Mouse (Mus musculus) CD4-positive helper T cell, adult 2 months (primary cell): ENCODE data around the gene Hyal2.

ENCODE experiments used
- DNase-seq: peaks from one replicate; pipeline ENCODE4 v3.0.0-alpha.2; 2012; ENCODE audit warnings: low read depth, missing footprints, low spot score

Gene Hyal2

GRCm38 (mm10) chr9:107609433-107609830, 41.7 kb downstream of the Hyal2 start:
- DNase-seq, result no peak

- DNase-seq, result no peak
These were observed 43.9 kb downstream of the Hyal2 start for GRCm38 (mm10) chr9:107611456-107612190.

GRCm38 (mm10) chr9:107612191-107612944, 44.6 kb downstream of the Hyal2 start:
- peak; percentile 95 for DNase-seq

- DNase-seq, result no peak
These were observed 45.3 kb downstream of the Hyal2 start for GRCm38 (mm10) chr9:107612945-107613569.

GRCm38 (mm10) chr9:107615035-107615434, 47.3 kb downstream of the Hyal2 start:
- DNase-seq, result no peak

- no peak for DNase-seq
These were observed 49.7 kb downstream of the Hyal2 start for GRCm38 (mm10) chr9:107617461-107617860.

- no peak for DNase-seq
These were observed 50.4 kb downstream of the Hyal2 start for GRCm38 (mm10) chr9:107618098-107618497.

GRCm38 (mm10) chr9:107618778-107619545, 51.2 kb downstream of the Hyal2 start:
- no peak for DNase-seq

- no peak for DNase-seq
These were observed 51.8 kb downstream of the Hyal2 start for GRCm38 (mm10) chr9:107619546-107619879.

GRCm38 (mm10) chr9:107620954-107621353, 53.2 kb downstream of the Hyal2 start:
- no peak for DNase-seq
